Mouse (Mus musculus): ENCODE results near the gene A630001G21Rik.

DNA sequence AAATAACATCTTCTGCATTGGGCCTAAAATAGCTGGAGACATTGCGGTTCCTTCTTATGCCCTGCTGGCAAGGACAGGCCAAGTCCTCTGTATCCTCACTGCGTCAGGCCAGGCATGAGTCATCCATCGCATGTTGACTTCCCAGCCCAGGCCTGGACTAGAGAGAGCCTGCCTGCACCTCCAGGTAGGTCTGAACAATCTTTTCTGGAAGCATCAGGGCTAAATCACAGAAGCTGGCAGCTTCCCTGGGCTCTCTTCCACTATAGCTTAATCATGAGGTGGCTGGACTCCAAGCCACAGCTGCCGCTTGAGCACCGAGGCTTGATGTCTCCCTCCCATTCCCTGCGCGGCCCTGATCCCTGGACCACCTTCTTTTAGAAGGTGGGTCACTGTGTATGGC lies 3.3 kb downstream of the A630001G21Rik start:
- TF ChIP-seq E2F4 (IDR thresholded peaks at IDR 0.05; ENCODE audit: insufficient read depth) (no peak), SRF (IDR thresholded peaks at IDR 0.05; ENCODE audit: control insufficient read depth, insufficient read length, low read depth) (no peak)

Data from myocyte (in vitro differentiated cells).